Mouse (Mus musculus) gastrocnemius, postnatal 25 days (tissue): ENCODE measurements around the gene Prpf40b. TPM values are rescaled to one million over a fixed set of nuclear protein-coding genes. Genes with fewer than 3 reads are reported as not detected.
"Not testable (repeated sequence)": the region's sequence is repeated elsewhere in the genome, so short reads cannot be mapped to it uniquely, and the experiment has no call there.

Experiments
- DNase-seq: peaks from one replicate; pipeline ENCODE4 v3.0.0; 2022
- long read RNA-seq, 2 experiments: library from polyadenylated mRNA; stranded (forward); transcript quantifications; one replicate each; pipeline ENCODE4 v2.0.0; 2021
- total RNA-seq, 2 experiments: library from RNA; stranded (reverse); gene quantifications; 1 replicate in 1 of 2; 2 replicates in 1 of 2; pipeline ENCODE4 v1.2.3; 2021

Prpf40b gene
- total RNA-seq: 10 to 100 TPM; 20.0 to 20.7 TPM
- long read RNA-seq, experiment 1, partial matches to known transcripts: 2 of 11 reads
- long read RNA-seq, experiment 1, other reads (novel, unspliced or antisense): 9 of 11 reads
- long read RNA-seq, experiment 2, partial matches to known transcripts: 8 of 13 reads
- long read RNA-seq, experiment 2, other reads (novel, unspliced or antisense): 5 of 13 reads

GRCm38 (mm10) chr15:99294813-99295374 is at the start of gene Prpf40b:
TSS of gene Prpf40b (plus strand) at chr15:99295087.
- peak; percentile 98 for DNase-seq

DNA sequence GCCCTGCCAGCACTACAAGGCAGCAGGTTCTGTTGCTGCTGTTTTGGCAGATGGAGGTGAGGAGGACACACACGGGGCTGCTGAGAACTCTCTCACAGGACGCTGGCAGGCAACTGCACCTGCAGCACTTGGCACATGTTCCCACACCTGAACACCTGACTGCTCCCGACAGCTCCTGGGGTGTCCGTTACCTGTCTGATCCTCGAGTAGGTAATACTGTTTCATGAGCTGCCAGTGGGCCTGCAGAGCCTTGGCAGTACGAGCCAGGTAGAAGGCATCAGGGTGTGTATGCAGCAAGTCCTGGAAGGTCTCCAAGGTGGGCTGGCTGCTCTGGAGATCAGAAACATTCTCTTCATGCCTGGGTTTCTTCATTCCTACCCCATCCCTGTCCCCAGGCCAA is 48.2 kb upstream of the Prpf40b start:
- not testable (repeated sequence) for DNase-seq

GRCm38 (mm10) chr15:99248972-99249371 is 45.9 kb upstream of the Prpf40b start:
- peak; percentile 73 for DNase-seq

DNA sequence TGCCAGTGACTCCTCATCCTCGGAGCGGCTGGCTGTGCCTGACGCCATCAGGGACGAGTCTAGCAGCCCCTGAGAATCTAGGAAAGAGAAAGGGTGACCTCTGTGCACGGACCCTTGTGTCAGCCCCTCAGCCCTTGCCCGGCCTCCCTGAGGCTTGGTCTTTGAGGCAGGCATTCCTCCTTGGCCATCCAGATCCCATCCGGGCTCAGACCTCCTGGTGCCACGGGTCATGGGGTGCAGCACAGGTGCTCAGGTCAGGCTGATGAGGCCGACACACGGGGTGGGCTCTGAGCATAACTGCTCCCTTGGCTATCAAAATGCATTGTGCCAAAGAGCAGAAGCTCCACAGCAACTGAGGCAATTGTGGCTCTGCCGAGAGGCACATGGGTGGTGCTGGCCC is 44.9 kb upstream of the Prpf40b start:
- no peak for DNase-seq

GRCm38 (mm10) chr15:99251111-99251510 is 43.8 kb upstream of the Prpf40b start:
- not testable (repeated sequence) for DNase-seq

GRCm38 (mm10) chr15:99251626-99252380 is 43.1 kb upstream of the Prpf40b start, which contains the start of gene Mcrs1:
TSS of gene Mcrs1 (minus strand) at chr15:99251961.
- DNase-seq: peak; percentile 96

DNA sequence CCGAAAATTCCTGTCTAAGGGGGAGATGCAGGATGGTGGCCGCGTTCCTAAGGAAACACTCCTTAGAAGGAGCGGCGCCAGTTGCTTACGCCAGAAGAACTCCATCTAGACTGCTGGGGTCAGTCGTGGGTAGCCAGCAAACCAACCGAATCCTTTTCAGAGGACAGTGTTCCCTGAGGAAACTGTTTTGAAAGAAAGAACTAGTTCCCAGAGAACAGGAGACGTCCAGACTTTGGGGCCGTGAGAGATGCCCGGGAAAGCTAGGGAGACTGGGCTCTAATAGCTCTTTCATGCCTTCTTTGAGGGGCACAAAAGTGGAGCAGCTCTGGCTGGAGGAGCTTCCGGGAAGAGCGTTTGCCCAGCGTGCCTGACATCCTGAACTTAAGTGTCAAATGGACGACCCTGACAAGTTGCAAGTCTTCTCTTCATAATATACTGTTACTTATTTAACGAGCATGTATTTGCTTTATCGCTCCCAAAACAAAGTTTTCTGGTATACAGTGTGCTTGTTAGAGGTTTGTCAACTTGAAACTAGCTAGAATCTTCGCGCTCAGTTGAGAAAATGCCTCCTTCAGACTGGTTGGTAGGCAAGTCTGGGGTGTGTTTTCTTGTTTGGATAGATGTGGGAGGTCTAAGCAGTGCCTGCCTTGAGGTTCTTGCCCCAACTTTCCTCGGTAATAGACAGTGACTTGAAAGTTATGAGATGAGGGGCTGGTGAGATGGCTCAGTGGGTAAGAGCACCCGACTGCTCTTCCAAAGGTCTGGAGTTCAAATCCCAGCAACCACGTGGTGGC is 42.3 kb upstream of the Prpf40b start:
- no peak for DNase-seq

- DNase-seq: not testable (repeated sequence)
These were observed 41.8 kb upstream of the Prpf40b start for GRCm38 (mm10) chr15:99253175-99253479.

GRCm38 (mm10) chr15:99253772-99254171 is 41.1 kb upstream of the Prpf40b start:
- no peak for DNase-seq

DNA sequence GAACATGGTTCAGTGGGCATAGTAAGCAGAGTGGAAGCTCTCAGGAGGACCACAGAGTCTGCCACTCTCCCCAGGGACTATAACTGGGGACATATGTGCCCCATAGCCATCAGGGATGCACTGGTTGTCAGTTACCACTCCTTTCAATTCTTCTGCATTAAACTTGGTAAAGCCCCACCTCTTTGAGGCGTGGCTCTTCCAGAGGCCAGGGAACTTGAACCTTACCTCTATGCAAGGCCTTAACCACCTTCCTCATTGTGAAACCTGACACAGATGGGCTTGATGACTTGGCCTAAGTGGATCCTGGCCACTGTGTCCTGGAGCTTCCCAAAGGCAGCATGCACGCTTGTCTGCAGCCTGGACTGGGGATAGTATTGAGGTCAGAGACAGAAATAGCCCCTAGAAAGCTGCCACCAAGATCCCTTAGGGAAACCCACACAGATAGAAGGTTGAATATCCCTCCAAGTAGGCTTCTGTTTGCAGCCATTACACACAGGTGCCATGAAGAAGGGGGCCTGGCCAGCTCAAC is 40.3 kb upstream of the Prpf40b start:
- no peak for DNase-seq

- no peak for DNase-seq
These were observed 39.6 kb upstream of the Prpf40b start for GRCm38 (mm10) chr15:99255241-99255749.

DNA sequence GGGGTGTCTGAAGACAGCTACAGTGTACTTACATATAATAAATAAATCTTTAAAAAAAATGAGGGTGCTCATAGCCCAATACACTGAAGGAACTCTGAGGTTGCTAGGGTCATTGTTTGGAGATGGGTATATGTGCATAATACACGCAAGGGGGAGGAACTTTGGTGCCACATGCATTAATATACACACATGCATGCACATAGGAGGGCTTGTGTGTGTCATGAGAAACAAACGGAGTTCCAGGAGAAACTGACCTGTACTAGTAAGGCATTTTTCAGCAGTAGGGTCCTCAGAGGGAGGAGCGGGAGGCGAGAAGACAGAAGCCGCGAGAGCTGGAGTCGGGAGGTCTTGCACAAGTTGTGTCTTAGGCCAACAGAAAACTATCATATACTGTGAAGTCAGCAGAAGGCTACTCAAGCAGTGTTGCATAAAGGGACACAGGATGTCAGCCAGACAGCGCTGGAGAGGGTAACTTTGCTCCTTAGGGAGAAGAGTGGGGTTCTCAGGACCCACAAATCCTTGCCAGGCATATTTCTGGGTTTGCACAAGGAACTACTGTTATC is 35.6 kb upstream of the Prpf40b start:
- DNase-seq: no peak

DNA sequence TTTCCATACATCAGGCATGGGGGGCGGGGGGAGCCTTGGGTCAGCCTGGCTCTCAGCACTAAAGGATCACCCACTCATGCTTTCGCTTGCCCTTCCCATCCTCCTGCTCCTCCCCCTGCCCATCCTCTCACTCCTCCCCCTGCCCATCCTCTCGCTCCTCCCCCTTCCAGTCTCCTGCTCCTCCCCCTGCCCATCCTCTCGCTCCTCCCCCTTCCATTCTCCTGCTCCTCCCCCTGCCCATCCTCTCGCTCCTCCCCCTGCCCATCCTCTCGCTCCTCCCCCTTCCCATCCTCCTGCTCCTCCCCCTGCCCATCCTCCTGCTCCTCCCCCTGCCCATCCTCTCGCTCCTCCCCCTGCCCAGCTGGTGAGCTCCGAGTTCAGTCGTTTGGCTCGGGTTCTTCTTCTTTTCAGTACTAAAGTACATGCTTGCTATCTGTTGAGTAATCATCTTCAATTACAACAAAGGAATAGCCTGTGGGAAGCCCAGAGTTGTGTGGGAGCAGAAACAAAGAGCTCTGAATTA is 35.1 kb upstream of the Prpf40b start:
- peak; percentile 76 for DNase-seq

- DNase-seq: no peak
These were observed 32.2 kb upstream of the Prpf40b start for GRCm38 (mm10) chr15:99262702-99263101.

DNA sequence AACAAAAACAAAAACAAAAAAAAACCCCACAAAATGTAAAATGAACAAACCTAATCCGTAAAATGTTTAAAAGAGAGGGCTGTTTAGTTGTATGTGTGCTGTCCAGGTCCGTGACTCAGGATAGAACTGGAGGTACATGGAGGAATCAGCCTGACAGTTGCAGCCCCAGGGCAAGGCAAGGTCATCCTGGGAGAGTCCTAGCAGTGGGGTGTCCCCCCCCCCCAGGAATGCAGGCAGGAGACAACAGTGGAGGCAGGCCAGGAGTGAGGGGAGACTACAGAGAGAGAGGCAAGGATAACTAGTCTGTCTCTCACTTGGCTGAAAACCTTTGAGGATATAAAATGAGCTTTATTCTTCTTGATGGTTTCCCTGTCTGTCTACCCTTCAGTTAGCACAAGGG is 30.5 kb upstream of the Prpf40b start:
- DNase-seq: no peak

DNA sequence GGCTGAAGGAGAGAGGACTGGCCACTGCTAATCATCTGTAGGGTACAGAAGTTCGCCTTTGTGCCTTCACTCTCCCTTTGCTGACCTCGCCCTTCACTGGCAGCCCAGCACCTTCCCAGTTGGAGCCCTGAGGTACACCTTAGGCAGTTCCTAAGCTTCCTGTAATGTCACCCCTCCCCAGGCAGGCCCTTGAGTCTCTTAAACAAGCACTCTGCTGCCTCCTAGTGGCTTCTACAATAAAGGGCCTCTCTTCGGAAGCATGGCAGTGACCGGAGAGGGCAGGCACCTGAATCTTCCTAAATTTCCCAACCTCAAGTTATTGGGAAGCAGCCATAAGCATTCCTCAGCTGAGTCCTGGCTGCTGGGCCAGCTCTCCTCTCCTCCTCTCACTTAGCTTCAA is 29.2 kb upstream of the Prpf40b start:
- peak; percentile 56 for DNase-seq

GRCm38 (mm10) chr15:99276095-99276494 is 18.8 kb upstream of the Prpf40b start:
- no peak for DNase-seq

GRCm38 (mm10) chr15:99278271-99278670 is 16.6 kb upstream of the Prpf40b start:
- no peak for DNase-seq

DNA sequence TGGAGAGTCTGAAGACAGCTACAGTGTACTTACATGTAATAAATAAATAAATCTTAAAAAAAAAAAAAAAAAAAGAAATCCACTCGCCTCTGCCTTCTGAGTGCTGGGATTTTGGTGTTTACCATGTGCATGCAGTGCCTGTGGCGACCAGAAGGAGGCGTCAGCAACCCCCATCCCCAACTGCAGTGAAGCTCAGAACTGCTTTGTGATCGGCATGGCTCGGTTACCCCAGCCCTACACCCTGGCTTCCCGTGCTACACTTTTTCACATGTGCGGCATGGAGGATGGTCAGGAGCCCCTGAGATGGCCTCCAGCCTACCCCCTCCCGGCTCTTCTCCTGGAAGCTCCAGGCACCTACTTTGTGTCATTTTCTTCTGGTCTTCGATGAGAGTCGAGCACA is 11.4 kb upstream of the Prpf40b start:
- no peak for DNase-seq

GRCm38 (mm10) chr15:99284527-99285188 is 10.2 kb upstream of the Prpf40b start:
- DNase-seq: no peak

DNA sequence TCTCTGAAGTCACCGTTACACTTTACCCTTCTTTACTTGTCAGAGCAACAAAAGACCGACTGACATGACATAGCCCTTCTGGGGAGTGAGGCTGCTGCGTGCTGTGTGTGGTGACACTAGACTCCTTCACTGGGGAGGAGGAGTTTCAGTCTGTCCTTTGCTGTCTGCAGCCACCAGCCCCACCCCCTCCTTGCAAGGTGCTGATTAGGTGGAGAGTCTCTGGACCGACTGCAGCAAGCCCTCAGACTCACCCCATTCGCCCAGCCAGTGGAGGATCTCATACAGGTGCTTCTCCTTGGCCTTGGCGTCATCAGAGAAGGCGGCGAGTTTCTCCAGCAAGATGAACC is 9.7 kb upstream of the Prpf40b start:
- DNase-seq: no peak
